In genomic region chr13:84348701-84348975, GRCm38 (mm10) we compare ENCODE assay signal across 8 mouse cellular contexts.
DNase-seq lines count a peak whose midpoint lies in the region; ATAC-seq lines count a peak whose summit lies in the region.

No protein-coding gene starts in this region.

- peaks cover 45% of the 10 kb centered on the region for H3K27me3 ChIP-seq in heart, embryonic 10.5 days (ENCODE audit: insufficient read depth, poor library complexity, severe bottlenecking)
- peaks cover 9% of the 10 kb centered on the region; the same call in 1 of the 2 replicates for H3K27me3 ChIP-seq in hindbrain, embryonic 12.5 days
- peaks cover 49% of the 10 kb centered on the region for H3K27me3 ChIP-seq in megakaryocyte, embryonic 14.5 days (replicated peaks)

- intact Hi-C loops in heart, postnatal 25 days (cut with DNase I): loop anchor here (2.0 kb wide), 1 partner anchor 632 kb away; no protein-coding TSS in a partner anchor

- H3K27ac ChIP-seq in heart, embryonic 10.5 days: peak overlapping the region; percentile 76
- H3K27ac ChIP-seq in hindbrain, embryonic 12.5 days: peak overlapping the region; percentile 98

- H3K9me3 ChIP-seq in heart, embryonic 10.5 days: no peaks in the 10 kb centered on the region
- H3K9me3 ChIP-seq in hindbrain, embryonic 12.5 days (replicated peaks): no peaks in the 10 kb centered on the region
- no peaks in the 10 kb centered on the region for H3K9me3 ChIP-seq in megakaryocyte, embryonic 14.5 days

- WGBS in heart, embryonic 10.5 days: 0% methylated on average over 9 of the region's 9 CpGs
- WGBS in hindbrain, embryonic 12.5 days: 0% methylated on average over 9 of the region's 9 CpGs

- peak overlapping the region; percentile 75 for H3K9ac ChIP-seq in hindbrain, embryonic 12.5 days

- peak overlapping the region; percentile 65 for H3K4me3 ChIP-seq in heart, embryonic 10.5 days
- H3K4me3 ChIP-seq in hindbrain, embryonic 12.5 days: peak overlapping the region; percentile 45
- H3K4me3 ChIP-seq in megakaryocyte, embryonic 14.5 days (replicated peaks): peak overlapping the region; percentile 91

- DNase-seq in heart, embryonic 10.5 days (ENCODE audit: low spot score): peak; percentile 74
- no peak for DNase-seq in heart, postnatal 25 days (ENCODE audit: low spot score)
- peak; percentile 60 for DNase-seq in MEL-GATA-1-ER (ENCODE audit: extremely low read depth, low read depth)
- no peak for DNase-seq in spleen, postnatal 14 days (ENCODE audit: low spot score in 2 of 2)
- no peak for DNase-seq in spleen, adult 12 weeks (ENCODE audit: low spot score)
- no peak for DNase-seq in layer of hippocampus, adult 8-10 months (ENCODE audit: low spot score in 2 of 2)

- peak overlapping the region; percentile 75 for H3K4me2 ChIP-seq in hindbrain, embryonic 12.5 days (replicated peaks)

- ATAC-seq in hindbrain, embryonic 12.5 days (ENCODE audit: low FRiP score): peak; percentile 6

- no peaks in the 10 kb centered on the region for H3K36me3 ChIP-seq in heart, embryonic 10.5 days
- no peaks in the 10 kb centered on the region for H3K36me3 ChIP-seq in hindbrain, embryonic 12.5 days
- no peaks in the 10 kb centered on the region for H3K36me3 ChIP-seq in megakaryocyte, embryonic 14.5 days (replicated peaks; ENCODE audit: low read length)

- H3K4me1 ChIP-seq in heart, embryonic 10.5 days: 0 out of 2 replicates have a peak, but pooled peaks cover 5% of the 10 kb centered on the region
- H3K4me1 ChIP-seq in hindbrain, embryonic 12.5 days: peaks cover 36% of the 10 kb centered on the region
- H3K4me1 ChIP-seq in megakaryocyte, embryonic 14.5 days: peaks cover 46% of the 10 kb centered on the region

Comparison
In these comparisons a context has a peak if more than half of its experiments do, and no peak if none do; other contexts are left out.
1. DNase-seq: peak in heart, embryonic 10.5 days (single experiment) and MEL-GATA-1-ER (single experiment); none in heart, postnatal 25 days (single experiment), spleen, postnatal 14 days (0 of 2), spleen, adult 12 weeks (single experiment) and layer of hippocampus, adult 8-10 months (0 of 2).
2. Peak in every context shown above with its lines, with median percentiles within 50 percentile points of each other: H3K4me3 ChIP-seq.